Mouse (Mus musculus) kidney, adult 9 months (tissue): ENCODE measurements around the gene Sf3a1.
"Not testable (repeated sequence)": the region's sequence is repeated elsewhere in the genome, so short reads cannot be mapped to it uniquely, and the experiment has no call there.

Experiments used
- DNase-seq: peaks from one replicate; pipeline ENCODE4 v3.0.0; 2022

The Sf3a1 gene

GRCm38 (mm10) chr11:4159808-4160708, at the start of gene Sf3a1, which contains the start of gene Ccdc157:
Gene Sf3a1 (plus strand): TSS chr11:4160350.
Gene Ccdc157 (minus strand): TSS chr11:4160293.
- DNase-seq = peak; percentile 94

GRCm38 (mm10) chr11:4112033-4112432, 48.1 kb upstream of the Sf3a1 start:
- no peak for DNase-seq

GRCm38 (mm10) chr11:4112861-4113260, 47.3 kb upstream of the Sf3a1 start:
- no peak for DNase-seq

GRCm38 (mm10) chr11:4113496-4113895, 46.7 kb upstream of the Sf3a1 start:
- no peak for DNase-seq

- no peak for DNase-seq
Observed at GRCm38 (mm10) chr11:4113970-4114369, 46.2 kb upstream of the Sf3a1 start.

GRCm38 (mm10) chr11:4114541-4114940, 45.6 kb upstream of the Sf3a1 start:
- DNase-seq = not testable (repeated sequence)

GRCm38 (mm10) chr11:4115407-4115806, 44.7 kb upstream of the Sf3a1 start:
- DNase-seq = no peak

GRCm38 (mm10) chr11:4116458-4117141, 43.5 kb upstream of the Sf3a1 start:
- no peak for DNase-seq

- no peak for DNase-seq
Observed at GRCm38 (mm10) chr11:4117372-4118071, 42.6 kb upstream of the Sf3a1 start.

GRCm38 (mm10) chr11:4118081-4118921, 41.8 kb upstream of the Sf3a1 start:
- DNase-seq = peak; percentile 83

- DNase-seq = no peak
Observed at GRCm38 (mm10) chr11:4119635-4120034, 40.5 kb upstream of the Sf3a1 start.

- DNase-seq = no peak
Observed at GRCm38 (mm10) chr11:4121691-4122090, 38.5 kb upstream of the Sf3a1 start.

- no peak for DNase-seq
Observed at GRCm38 (mm10) chr11:4122226-4122625, 37.9 kb upstream of the Sf3a1 start.

- DNase-seq = no peak
Observed at GRCm38 (mm10) chr11:4122742-4123579, 37.2 kb upstream of the Sf3a1 start, which contains the start of gene Sec14l2. Gene Sec14l2 (minus strand): TSS chr11:4123415.

GRCm38 (mm10) chr11:4123922-4124321, 36.2 kb upstream of the Sf3a1 start:
- peak; percentile 62 for DNase-seq

GRCm38 (mm10) chr11:4127059-4127458, 33.1 kb upstream of the Sf3a1 start:
- no peak for DNase-seq

- DNase-seq = not testable (repeated sequence)
Observed at GRCm38 (mm10) chr11:4128461-4128860, 31.7 kb upstream of the Sf3a1 start.

- DNase-seq = peak; percentile 24
Observed at GRCm38 (mm10) chr11:4133450-4133849, 26.7 kb upstream of the Sf3a1 start.

GRCm38 (mm10) chr11:4134400-4134799, 25.8 kb upstream of the Sf3a1 start:
- DNase-seq = no peak

- peak; percentile 86 for DNase-seq
Observed at GRCm38 (mm10) chr11:4134986-4135935, 24.9 kb upstream of the Sf3a1 start, which contains the start of gene Rnf215. Gene Rnf215 (plus strand): TSS chr11:4135202.
